Mouse (Mus musculus) cortical plate, adult 2 months (tissue): ENCODE results near the gene Zfp488.

Source experiments
- CTCF ChIP-seq: fragments of 200-500 bp; IDR thresholded peaks from 2 replicates; pipeline ENCODE4 v1.5.1; 2011; ENCODE audit warnings: mild to moderate bottlenecking, control low read depth, low read length; ENCODE audit not compliant: insufficient read depth; ENCODE audit errors: extremely low read depth
- POLR2A ChIP-seq: fragments of 200-500 bp; IDR thresholded peaks from 2 replicates; pipeline ENCODE4 v1.6.1; 2011; ENCODE audit warnings: mild to moderate bottlenecking, low read length, control low read depth; ENCODE audit not compliant: insufficient read depth; ENCODE audit errors: extremely low read depth

DNA sequence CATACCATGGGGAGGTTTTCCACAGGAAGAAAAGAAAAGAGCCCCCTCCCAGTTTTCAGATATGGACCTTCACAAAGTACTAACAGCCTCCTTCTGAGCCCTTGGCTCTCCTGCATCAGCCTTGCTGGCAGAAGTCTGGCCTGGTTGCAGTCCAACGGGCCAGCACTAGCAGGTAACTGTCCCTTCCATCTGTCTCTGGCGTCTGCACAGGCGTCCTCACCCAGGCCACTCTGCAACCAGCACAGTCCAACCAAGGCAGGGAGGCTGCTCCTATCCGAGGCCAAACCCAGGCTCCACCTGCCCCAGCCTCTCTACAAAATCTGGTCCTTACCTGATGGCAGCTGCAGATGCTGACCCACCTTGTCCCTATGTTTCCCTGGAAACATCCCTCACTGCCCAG lies 13.4 kb upstream of the Zfp488 start:
- TF ChIP-seq CTCF: no peak
- TF ChIP-seq POLR2A: no peak
